Mouse (Mus musculus) hematopoietic stem cell, adult 5-6 weeks (primary cell): Measurements from ENCODE around the gene Tmem101. TPM values are rescaled to one million over a fixed set of nuclear protein-coding genes. Genes with fewer than 3 reads are reported as not detected.

Experiments used
- ATAC-seq, 2 experiments: fragments of 125-278 bp in 1 of 2; replicated peaks in 1 of 2; 2 replicates each; pipeline ENCODE4 v1.8.0; 2016 to 2017; ENCODE audit warnings: inconsistent platforms in 2 of 2, mild to moderate bottlenecking in 2 of 2, moderate number of reproducible peaks in 2 of 2, low read depth in 1 of 2, moderate TSS enrichment in 1 of 2; ENCODE audit not compliant: low FRiP score in 2 of 2, poor library complexity in 2 of 2, severe bottlenecking in 2 of 2, insufficient read depth in 1 of 2, low TSS enrichment in 1 of 2
- total RNA-seq: library from RNA; stranded (forward); fragments of 172-1452, 232-1000 nt; gene quantifications from 2 replicates; pipeline ENCODE4 v1.2.3, GENCODE M21; 2017

Tmem101 gene
- 13.6 and 14.8 TPM in 2 replicates for total RNA-seq

- ATAC-seq: peak; percentile 68 to 87
Observed at GRCm38 (mm10) chr11:102156039-102156785, at the start of gene Tmem101. TSS of gene Tmem101 (minus strand) at chr11:102156404.

- ATAC-seq: no peak; a peak in 1 of 4 replicates
Observed at GRCm38 (mm10) chr11:102201408-102201821, 45.2 kb upstream of the Tmem101 start.

GRCm38 (mm10) chr11:102199856-102200255 lies 43.7 kb upstream of the Tmem101 start:
- no peak for ATAC-seq

- ATAC-seq: no peak
Observed at GRCm38 (mm10) chr11:102198245-102198644, 42.0 kb upstream of the Tmem101 start.

GRCm38 (mm10) chr11:102196018-102196797 lies 40.0 kb upstream of the Tmem101 start:
- no peak for ATAC-seq

GRCm38 (mm10) chr11:102193657-102194440 lies 37.6 kb upstream of the Tmem101 start:
- ATAC-seq: no peak

- no peak for ATAC-seq
Observed at GRCm38 (mm10) chr11:102190848-102191247, 34.6 kb upstream of the Tmem101 start.

- peak; percentile 79 to 85 for ATAC-seq
Observed at GRCm38 (mm10) chr11:102189461-102190436, 33.5 kb upstream of the Tmem101 start, which contains the start of gene G6pc3. TSS of gene G6pc3 (plus strand) at chr11:102189620.

GRCm38 (mm10) chr11:102188980-102189379 lies 32.8 kb upstream of the Tmem101 start:
- ATAC-seq: no peak

- no peak for ATAC-seq
Observed at GRCm38 (mm10) chr11:102186235-102186634, 30.0 kb upstream of the Tmem101 start.

- ATAC-seq: no peak
Observed at GRCm38 (mm10) chr11:102185677-102186076, 29.5 kb upstream of the Tmem101 start.

GRCm38 (mm10) chr11:102184646-102185495 lies 28.7 kb upstream of the Tmem101 start, which contains the start of gene Lsm12:
TSS of gene Lsm12 (minus strand) at chr11:102185296.
- peak; percentile 61 to 82 for ATAC-seq

GRCm38 (mm10) chr11:102184253-102184645 lies 28.0 kb upstream of the Tmem101 start:
- 0 out of 4 replicates have a peak, but pooled peaks of 1 of the 2 experiments have one; percentile 1 for ATAC-seq

- ATAC-seq: no peak
Observed at GRCm38 (mm10) chr11:102179836-102180235, 23.6 kb upstream of the Tmem101 start.

- no peak for ATAC-seq
Observed at GRCm38 (mm10) chr11:102168689-102169088, 12.5 kb upstream of the Tmem101 start.

GRCm38 (mm10) chr11:102167539-102167938 lies 11.3 kb upstream of the Tmem101 start:
- ATAC-seq: no peak
